Mouse (Mus musculus): Measurements from ENCODE around the gene Phf21a.

Gene Phf21a

DNA sequence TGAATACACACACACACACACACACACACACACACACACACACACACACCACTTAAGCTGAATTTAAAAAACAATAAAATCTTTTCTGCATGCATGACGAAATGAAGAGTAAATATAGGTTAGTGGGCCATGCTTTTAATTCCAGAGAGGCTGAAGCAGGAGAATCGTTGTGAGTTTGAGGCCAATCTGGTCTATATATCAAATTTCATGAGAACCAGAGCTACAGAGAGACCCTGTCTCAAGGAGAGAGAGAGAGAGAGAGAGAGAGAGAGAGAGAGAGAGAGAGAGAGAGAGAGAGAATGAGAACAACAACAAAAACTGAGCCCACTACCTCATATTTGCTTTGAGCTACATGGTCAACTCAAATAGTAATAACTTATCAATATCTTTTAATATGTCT lies at the start of gene Phf21a:
Gene Phf21a, plus strand, starts transcription at position 301 of the 400 bp plus-strand sequence.
- DNase-seq = no peak

DNA sequence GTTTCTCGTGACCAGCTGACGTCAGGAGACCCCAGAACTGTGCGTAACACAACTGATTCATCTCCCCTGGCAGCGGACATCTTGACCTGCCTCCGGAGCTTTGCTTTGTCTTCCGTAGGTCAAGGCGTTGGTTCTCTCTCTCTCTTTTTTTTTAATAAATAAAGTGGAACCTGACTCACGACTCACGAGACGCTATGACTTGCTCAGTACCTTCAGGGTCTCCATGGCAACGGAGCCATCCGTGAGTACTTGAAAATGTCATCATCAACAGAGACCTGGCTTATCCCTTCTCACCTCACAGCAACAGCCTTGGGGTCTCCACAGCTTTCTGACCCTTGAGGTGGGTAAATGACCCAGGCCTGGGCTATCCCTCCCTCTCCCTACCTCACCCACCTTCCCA lies 49.6 kb upstream of the Phf21a start:
- no peak for DNase-seq

DNA sequence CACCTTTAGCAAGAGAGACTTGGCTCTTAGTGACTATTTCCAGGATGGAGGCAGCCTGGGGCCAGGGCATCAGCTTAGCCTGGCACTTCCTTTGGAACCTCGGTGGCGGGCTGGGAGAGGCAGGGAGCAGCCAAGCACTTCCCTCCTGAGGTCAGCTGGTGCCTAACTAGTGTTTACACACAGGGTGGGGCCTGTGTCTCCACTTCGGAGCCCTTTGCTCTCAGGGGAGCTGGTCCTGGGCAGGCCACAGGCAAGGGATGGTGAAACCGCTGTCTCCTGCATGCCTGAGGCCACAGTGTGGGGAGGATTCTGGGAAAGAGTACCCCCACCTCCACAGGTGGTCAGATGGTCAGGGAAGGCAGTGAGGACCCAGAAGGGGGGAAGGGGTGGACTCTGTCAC lies 45.3 kb upstream of the Phf21a start:
- peak; percentile 11 for DNase-seq

DNA sequence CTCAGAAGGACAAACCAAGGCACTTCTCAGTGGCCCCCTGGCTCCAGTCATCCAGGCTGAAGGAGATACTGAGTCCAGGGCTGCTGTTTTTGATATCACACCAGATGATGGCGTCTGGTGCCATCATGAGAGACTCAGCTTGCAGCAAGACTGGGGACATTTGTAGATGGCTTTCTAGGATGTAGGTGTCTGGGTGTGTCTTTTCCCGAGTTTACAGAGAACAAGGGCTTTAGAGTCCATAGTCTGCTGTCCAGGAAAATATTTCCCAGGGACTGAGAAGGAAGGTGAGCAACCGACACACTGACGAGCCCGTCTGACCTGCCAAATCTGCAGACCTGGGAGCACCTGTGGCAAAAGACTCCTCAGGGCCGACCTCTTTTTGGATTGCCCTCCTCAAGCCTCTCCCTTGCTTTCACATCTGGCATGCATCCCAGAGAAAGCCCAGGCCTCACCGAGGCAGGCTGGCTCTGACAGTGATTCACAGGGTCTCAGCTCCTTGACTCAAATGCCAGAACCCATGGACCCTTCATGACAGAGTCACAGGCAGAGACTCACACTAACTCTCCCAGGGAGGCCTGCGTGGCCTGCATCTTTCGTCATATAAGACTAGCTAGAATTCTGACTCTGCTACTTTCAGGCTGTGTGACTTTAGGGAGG lies 44.8 kb upstream of the Phf21a start:
- no peak for DNase-seq

DNA sequence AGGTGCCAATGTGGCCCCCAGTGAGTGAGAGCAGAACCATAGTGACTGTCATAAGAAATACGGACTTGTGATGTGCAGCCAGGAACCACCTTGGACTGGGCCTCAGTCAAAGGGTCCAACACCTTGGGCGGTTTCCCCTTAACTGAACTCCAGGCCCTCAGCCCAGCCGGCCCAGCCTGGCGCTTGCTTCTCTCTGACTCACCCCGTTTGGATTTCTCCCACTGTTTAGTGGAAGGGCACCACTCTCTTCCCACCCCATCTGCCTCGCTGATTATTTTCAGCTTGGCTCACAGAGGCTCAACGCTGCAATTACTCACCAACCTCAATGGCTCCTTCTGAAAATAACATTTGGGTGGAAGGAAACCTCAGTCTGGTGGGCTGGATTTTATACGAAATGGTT lies 40.7 kb upstream of the Phf21a start:
- no peak for DNase-seq

DNA sequence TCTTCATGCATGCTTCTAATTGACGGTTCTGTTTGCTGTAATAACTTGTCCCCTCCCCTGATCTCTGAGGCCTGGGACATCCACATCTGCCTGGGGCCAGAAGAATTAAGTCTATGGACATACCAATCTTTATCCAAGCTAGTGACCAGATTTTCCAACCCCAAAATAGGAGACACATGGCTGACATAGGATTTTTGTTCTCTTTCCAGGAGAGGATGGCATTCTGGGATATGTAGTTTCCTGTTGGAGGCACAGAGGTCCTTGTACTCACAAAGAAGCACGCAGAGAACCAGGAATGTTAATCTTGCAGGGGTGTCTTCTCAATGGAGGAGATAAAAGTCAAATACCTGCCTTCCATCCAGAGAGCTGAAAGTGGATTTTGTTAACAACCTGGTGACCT lies 40.2 kb upstream of the Phf21a start:
- no peak for DNase-seq

DNA sequence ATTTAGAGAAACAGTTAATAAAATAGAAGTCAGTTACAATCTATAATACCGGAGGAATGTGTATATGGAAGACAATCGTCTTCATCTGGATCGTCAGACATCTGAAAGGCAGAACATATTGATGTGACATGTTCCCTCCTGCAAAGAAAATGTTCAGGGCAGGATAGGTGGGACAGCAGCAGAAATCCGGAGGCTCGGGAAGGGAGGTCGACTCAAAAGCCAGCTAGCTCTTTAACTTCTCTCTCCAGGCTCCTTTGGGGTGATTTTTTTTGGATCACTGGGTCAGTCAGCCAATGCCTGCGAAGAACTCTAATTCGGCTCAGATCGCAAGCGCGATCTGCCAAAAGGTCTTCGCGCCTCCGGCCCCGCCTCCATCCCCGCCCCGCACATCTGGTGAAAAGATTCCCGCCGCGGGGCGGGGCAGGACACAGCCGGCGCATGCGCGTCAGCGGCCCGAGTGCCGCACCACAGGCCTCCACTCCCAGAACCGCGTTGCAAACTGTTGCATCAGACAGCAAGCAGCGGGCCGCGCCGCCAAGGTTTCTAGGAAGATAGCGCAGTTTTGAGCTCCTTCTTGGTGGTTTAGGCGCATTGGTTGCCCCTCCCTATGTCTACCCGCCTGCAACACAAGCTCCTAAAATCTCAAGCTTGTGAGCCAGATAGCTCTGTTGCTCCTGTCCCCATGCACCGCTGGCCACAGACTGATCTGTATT lies 37.7 kb upstream of the Phf21a start:
- peak; percentile 95 for DNase-seq

DNA sequence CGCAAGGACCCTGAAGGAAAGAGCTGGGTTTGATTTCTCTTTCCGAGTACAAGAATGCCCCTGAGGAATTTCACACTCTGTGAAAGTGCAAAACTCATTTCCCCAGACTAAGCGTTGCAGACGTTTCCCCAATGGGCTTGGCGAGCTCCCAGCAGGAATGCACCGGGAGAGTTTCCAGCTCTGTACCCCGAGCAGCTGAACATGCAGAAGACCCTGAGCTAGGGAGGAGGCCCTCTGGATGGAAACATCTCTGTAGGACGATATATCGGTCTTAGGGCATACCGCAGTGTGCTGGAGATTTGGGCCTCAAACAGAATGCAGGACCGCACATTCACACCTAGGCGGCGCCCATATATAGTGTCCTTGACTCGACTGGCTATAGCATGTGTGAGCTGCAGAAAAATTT lies 37.1 kb upstream of the Phf21a start:
- peak; percentile 76 for DNase-seq

DNA sequence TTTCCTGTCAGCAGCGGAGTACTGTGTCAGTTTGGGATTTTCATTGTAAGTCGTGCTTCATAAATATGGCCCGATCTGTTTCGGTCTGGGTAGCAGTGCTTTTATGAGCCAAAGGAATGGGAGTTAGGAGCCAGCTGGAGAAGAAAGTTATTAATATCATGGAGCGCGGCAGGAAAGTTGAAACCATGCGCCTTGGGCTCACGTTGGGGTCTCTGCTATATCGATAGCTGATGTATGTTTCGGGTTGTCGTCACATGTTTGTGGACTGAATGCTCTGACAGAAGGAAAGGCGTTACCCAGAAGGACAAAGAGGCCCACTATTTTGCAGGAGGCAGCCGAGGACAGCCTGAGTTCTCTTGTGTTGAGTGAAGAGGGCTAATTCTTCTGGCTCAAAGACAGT lies 36.2 kb upstream of the Phf21a start:
- DNase-seq = no peak

DNA sequence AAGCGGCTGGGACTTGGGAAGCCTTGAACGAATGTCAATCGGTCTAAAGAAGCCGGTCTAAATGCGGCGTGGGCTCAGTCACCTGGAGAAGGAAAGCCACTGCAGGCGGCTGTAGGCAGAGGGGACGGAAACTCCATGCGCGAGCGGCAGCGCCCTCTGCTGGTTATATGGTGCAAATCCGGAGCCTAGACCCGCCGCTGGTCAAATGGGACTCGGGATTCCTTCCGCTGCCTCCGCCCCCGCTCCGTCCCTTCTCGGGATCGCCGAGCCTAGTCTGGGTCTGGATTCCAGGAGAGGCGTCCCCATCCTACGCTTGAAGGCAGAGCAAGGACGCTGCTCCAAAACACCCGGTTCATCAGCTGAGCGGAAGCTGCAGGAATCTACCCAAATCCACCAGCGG lies 34.4 kb upstream of the Phf21a start:
- DNase-seq = peak; percentile 95

DNA sequence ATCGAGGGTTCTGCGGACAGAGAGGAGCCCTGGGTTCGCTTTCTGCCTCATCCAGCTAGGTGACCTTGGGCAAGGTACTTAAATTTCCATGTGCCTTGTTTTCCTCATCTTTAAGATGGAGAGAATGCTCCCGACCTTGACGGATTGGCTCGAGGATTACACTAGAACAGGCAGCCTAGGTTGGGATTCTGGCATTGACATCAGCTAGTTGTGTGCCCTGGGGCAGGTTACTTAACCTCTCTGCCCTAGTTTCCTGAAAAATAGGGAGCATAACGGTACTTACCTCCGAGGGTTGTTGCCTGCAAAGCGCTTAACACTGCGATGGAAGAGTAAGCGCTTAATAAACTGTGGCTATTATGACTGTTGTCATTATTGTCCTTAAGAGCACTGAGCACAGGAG lies 34.0 kb upstream of the Phf21a start:
- DNase-seq = no peak

DNA sequence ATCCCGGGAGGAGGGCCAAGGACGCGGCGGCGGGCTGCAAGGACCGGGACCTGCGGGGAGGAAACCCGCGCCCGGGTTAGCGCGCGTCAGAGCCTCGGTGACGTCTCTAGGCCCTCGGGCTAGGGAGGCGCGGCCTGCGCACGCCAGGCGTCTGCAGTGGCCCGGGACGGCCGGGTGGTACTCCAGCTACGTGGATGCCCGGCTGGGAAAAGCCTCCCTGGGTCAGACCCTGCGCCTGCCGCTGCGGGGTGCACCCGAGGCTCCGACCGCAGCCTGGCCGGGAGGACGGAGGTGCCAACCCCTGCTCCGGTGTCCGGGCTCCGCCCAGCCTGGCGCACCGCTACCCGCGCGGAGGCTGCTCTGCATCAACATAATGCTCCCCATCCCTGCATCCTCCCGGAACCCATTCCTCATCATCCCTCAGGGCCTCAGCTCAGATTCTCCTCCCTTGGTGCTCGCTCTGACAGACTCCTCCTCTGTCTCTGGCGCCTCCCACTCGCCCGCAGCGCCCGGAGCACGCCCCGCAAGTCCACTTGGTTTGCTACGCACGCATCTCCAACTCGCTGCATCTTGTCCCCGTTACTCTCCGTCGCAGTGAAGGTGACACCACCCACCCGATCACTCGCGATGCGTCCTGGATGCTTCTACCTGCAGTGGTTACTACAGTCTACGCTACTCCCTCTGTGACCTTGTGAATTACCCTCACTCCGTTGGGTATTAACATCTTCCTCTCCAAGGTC lies 33.3 kb upstream of the Phf21a start:
- DNase-seq = peak; percentile 70

DNA sequence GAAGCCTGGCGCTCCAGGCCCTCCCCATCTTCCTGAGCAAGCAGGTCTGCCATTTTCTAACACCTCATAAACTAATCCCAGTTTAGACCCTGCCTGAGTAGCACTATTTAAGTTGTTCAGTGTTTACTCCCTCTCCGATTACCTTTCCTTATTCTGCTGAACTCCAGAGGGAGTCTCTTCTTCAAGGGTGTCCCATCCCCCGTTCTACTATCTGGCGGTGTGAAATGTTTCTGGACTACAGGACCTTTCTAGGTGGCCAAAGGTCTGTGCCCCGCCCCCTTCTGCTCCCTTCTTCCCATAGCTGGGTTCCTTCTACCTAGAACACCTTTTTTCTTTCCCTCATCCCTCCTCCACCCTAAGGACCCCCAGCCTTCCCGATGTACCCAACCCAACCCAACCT lies 32.6 kb upstream of the Phf21a start:
- peak; percentile 54 for DNase-seq

DNA sequence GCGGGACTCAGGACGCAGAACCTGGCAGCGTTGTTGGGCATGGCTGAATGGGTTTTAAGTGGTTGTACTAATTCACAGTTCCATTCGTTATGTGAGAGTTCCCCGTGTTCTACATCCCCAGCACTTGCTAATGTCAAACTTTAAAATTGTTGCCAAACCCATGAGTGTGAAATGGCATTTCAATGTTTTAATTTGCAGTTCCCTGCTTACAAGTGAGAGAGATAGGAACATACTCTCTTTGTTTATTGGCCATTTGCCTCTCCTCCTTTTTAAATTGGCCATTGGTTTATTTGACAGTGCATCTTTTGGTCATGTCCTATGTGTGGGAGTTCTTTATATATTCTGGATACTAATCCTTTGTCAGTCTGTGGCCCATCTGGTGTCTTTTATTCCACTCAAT lies 31.6 kb upstream of the Phf21a start:
- no peak for DNase-seq

DNA sequence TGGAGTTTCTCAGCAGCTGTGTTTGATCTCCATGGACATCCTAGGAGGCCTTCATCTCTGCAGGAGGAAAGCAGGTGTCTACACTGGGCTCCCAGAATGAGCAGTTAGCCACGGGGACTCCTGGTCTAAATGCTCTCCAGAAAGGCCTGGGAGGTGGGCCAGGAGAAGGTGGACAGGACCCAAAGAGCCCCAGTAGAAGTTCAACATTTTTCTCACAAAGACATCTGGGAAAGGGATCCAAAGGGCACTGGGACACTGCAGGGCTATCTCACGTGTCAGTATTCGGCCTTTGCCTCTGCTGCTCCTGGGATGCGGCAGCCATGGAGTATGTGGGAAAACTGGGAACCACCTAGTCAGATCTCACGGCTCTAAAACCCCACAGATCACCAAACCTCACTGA lies 29.8 kb upstream of the Phf21a start:
- DNase-seq = peak; percentile 15

DNA sequence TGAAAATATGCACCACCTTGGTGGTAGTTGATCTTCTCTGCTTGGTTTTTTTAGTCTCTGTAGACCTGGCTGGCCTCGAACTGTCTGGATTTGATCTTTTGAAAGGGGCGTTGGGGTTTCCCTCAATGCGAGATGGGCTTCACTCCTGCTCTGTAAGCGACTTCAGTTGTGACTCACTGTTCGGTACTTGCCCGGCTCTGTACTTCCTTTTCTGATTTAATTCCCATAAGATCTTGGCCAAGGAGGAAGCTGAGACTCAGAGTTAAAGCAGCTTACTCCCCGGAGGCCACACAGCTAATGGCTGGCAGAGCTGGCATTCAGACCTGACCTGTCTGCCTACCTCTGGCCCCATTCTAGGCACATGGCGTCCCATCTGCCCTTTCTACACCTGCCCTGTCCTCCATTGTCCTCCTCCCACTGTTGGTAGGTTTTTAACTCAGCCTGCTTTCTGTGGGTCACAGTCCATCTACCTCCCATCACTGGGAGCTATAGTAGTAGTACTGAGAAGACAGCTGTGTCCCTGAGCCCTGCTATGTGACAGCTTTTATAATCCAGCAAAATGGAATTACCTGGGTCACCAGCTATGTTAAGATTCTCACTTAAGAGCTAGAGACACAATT lies 27.5 kb upstream of the Phf21a start:
- DNase-seq = no peak

DNA sequence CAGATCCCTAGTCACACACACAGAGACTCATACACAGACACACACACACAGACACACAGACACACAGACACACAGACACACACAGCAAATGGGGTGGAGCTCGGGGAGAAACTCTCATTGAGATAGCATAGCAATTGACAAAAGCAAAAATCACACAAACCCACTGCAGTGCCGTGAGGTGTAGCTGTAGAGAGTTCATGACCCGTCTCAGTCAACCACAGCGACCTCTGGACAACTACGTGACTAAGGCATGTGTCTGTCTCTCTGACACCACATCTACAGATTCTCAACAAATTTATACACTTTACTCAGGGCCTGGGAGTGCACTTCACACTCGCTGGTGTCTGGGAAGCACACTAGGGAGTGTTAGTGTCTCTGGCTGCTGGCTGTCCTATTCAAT lies 27.0 kb upstream of the Phf21a start:
- DNase-seq = no peak

DNA sequence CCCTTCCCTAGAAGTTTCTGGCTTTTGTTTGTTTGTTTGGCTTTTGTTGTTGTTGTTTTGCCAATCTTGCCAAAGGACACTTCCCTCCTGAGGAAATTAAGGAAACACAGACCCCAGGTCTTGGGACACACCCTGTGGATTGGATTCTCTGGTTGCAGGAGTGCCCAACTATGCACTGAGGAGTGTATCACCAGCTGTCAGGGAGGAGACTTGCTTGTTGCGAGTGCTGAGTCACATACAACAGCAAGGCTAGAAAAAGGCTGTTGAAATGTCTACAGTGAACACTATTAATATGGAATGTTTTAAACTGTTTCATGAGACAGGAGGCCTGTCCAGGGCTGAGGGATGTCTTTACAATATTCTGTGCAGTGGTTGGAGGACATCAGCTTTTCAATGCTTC lies 26.0 kb upstream of the Phf21a start:
- no peak for DNase-seq

DNA sequence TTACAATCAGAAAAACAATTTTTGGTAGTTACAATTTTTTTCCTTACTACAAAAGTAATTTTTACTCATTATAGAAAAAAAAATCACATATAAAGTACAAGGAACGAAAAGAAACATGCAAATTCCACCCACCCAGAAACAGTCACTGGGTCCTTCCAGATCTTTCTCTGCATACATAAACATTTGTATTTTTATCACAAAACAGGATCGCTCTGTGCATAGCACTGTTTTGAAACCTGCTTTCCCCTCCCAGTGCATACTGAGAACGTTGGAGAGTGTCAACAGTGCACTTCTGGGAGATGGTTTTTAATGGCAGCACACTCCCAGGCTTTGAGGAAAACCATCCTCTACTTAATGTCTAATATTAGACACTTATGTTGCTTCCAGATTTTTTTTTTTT lies 25.3 kb upstream of the Phf21a start:
- no peak for DNase-seq

DNA sequence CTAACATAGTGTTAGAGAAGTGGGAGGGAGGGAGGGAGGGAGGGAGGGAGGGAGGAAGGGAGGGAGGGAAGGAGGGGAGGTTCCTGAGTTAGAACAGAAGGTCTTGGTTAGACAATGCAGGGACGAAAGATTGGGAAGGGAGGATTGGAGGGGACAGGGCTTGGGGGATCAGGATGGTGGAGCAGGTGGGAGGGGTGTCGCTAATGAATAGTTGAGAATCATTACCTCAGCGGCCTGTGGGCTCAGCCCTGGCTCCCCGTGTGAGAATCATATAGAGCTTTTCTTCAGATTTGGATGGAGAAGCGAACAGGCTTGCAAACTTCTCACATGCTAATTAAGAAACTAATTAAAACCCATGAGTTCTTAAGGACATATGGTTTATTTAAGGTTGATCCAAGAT lies 23.3 kb upstream of the Phf21a start:
- no peak for DNase-seq

DNA sequence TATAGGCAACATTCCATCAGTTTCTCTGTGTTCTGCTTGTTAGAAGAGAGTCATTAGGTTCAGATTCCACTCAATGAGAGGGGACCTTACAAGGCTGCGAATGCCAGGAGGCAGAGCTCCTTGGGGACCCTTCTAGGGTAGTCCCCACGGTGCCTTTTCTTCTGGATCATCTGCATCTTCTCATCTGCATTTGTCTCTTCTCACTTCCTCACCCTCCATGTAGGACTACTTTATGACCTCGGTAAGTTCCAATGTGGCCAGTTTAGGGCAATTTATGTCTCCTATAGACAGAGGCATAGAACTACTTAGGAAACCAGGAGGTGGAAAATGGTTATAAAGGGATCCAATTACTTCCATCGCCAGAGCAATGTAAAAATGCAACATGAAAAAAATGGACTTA lies 21.8 kb upstream of the Phf21a start:
- DNase-seq = no peak

DNA sequence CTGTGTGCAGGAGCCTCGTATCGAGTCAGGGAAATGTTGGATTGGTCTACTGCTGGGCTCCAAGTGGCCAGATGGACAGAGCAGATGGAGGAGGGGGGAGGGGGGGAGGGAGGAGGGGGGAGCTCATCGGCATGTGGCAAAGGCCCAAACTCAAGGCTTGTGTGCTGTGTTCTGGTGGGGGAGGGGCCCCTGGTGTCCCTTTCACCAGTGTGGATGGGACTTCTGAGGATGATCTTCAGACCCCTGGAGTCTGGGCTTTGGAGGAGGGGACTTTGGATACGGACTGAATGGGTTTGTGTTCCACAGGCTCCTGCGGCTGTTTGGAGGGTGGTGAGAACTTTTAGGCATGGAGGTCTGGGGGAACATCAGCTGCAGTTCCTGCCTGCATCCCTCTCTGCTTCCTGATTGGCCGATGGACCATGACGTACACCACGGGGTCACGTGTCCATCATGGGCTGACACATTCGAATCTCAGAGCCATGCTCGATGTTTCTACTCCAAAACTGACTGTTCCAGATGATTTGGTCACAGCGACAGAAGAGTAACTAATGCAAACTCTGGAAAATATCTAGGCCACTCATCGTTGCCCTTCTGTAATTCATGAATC lies 16.7 kb upstream of the Phf21a start:
- DNase-seq = peak; percentile 19

DNA sequence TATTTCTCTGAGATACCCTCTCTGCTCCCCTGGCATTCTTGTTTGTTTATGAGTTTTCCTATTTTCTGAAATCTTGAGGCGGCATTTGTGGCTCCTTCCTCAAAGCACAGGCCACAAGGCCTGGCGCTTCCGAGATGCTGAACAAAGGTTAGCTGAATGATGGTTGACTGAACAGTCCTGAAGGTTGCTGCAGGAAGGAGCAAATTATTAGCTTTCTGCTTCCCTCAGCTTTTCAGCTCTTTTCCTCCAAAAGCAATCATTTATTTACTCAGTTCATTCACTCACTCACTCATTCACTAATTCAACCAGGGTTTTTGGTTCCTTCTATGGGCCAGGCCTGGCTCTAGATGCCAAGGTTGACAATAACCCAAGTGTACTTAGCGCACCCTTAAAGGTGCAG lies 10.7 kb upstream of the Phf21a start:
- DNase-seq = peak; percentile 14

Data from kidney, postnatal 10 days (tissue).